Mouse (Mus musculus) ES-E14 (cell line): ENCODE data around the gene Tnfaip8l2.
"Not testable (repeated sequence)": the region's sequence is repeated elsewhere in the genome, so short reads cannot be mapped to it uniquely, and the experiment has no call there.

Source experiments
- CHD2 ChIP-seq: IDR thresholded peaks from 2 replicates; pipeline ENCODE4 v1.6.1; 2014; ENCODE audit warnings: mild to moderate bottlenecking, low read depth, low read length, inconsistent platforms
- HCFC1 ChIP-seq: IDR thresholded peaks from 2 replicates; pipeline ENCODE4 v1.6.1; 2012; ENCODE audit warnings: low read length, inconsistent platforms, borderline replicate concordance; ENCODE audit not compliant: insufficient read depth
- MAFK ChIP-seq: IDR thresholded peaks from 2 replicates; pipeline ENCODE4 v1.6.1; 2014; ENCODE audit warnings: mild to moderate bottlenecking, low read depth, low read length, inconsistent platforms; ENCODE audit not compliant: insufficient read depth
- ZC3H11A ChIP-seq: IDR thresholded peaks from 2 replicates; pipeline ENCODE4 v1.6.1; 2012; ENCODE audit warnings: low read depth, mild to moderate bottlenecking, inconsistent platforms, low read length, borderline replicate concordance

GRCm38 (mm10) chr3:95132389-95132788 lies 9.8 kb downstream of the Tnfaip8l2 start:
- TF ChIP-seq CHD2, MAFK, HCFC1, ZC3H11A: not testable (repeated sequence)
